Mouse (Mus musculus): ENCODE results near the gene Slco6d1. TPM values are rescaled to one million over a fixed set of nuclear protein-coding genes. Genes with fewer than 3 reads are reported as not detected.
A peak's percentile ranks its signal among the peaks of the same experiment; 100 is the strongest.
"Not testable (repeated sequence)": the region's sequence is repeated elsewhere in the genome, so short reads cannot be mapped to it uniquely, and the experiment has no call there.

Slco6d1 gene
- not detected in 2 replicates for polyA plus RNA-seq (2015; fragmentation: Nextera tagmentation; extraction: Ambion mirVana)

GRCm38 (mm10) chr1:98420824-98421223 lies at the start of gene Slco6d1:
TSS of gene Slco6d1 (plus strand) at chr1:98421124.
- no peak for ATAC-seq

DNA sequence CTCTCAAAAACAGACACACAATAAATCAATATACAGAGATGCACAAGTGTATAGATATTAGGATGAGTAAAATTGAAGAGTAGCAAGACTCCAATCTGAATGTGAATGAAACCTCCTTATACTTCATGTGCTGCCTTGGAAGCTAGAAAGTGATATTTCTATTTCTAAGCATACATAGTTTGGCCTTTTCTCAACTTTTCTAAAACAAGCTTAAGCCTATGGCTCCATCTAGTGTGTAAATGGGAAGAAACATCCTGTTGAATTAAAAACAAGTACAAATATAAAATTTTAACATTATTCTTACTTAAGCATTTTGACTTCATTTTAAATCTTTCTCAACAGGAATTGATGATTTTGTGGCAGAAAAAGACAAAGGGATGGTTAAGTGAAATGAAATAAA lies 28.9 kb upstream of the Slco6d1 start:
- Histone ChIP-seq H3K4me2 (replicated peaks; ENCODE audit: low read depth) (no peak overlapping the region), H3K9me3 (ENCODE audit: control insufficient read depth) (no peaks in the 10 kb centered on the region), H3K27me3 (replicated peaks; ENCODE audit: control insufficient read depth, insufficient read depth, low read length) (no peaks in the 10 kb centered on the region), H3K27ac (ENCODE audit: low read depth, low read length) (no peak overlapping the region), H3K36me3 (ENCODE audit: control insufficient read depth, insufficient read depth) (no peaks in the 10 kb centered on the region), H3K4me3 (ENCODE audit: low read depth, low read length) (no peak overlapping the region), H3K9ac (ENCODE audit: low read depth, low read length) (no peak overlapping the region), H3K4me1 (replicated peaks; ENCODE audit: control insufficient read depth, insufficient read depth, low read length) (no peaks in the 10 kb centered on the region)
- TF ChIP-seq CTCF (IDR thresholded peaks at IDR 0.05; ENCODE audit: low read depth), result peak; percentile 49
- ATAC-seq, result no peak

More at GRCm38 (mm10) chr1:98420824-98421223, at the start of gene Slco6d1:
- no peak within 1 kb of the TSS for H3K4me2 ChIP-seq (replicated peaks; ENCODE audit: low read depth)
- TF ChIP-seq CTCF (IDR thresholded peaks at IDR 0.05; ENCODE audit: low read depth), result no peak
- no peaks in the 10 kb centered on the region for H3K36me3 ChIP-seq (ENCODE audit: control insufficient read depth, insufficient read depth)
- H3K9me3 ChIP-seq (ENCODE audit: control insufficient read depth), result no peaks in the 10 kb centered on the region
- no peaks in the 10 kb centered on the region for H3K4me1 ChIP-seq (replicated peaks; ENCODE audit: control insufficient read depth, insufficient read depth, low read length)
- 84% methylated on average over 10 of the region's 10 CpGs for WGBS
- H3K4me3 ChIP-seq (ENCODE audit: low read depth, low read length), result no peak within 1 kb of the TSS
- no peak within 1 kb of the TSS for H3K9ac ChIP-seq (ENCODE audit: low read depth, low read length)
- H3K27ac ChIP-seq (ENCODE audit: low read depth, low read length), result no peak within 1 kb of the TSS
- H3K27me3 ChIP-seq (replicated peaks; ENCODE audit: control insufficient read depth, insufficient read depth, low read length), result no peaks in the 10 kb centered on the region

GRCm38 (mm10) chr1:98447929-98448328 lies 27.0 kb downstream of the Slco6d1 start:
- 78% methylated on average over 4 of the region's 4 CpGs for WGBS
- ATAC-seq, result no peak

DNA sequence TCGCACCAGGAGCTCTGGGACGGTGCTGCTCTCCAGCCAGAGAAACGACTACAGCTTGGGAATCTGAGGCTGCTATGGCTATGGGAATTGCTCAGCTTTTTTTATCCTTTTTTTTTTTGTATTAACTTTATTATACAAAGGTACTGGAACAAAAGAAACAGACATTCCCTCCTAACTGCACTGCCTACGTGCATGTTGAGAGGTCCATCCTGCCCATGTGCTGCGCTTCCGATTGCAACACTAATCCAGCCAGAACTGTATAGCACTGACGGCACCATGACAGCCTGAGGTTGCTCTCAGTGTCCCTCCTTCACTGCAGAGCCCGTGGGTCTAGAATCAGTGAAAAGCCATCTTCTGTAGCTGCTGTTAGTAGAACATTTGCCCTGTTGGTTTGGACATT lies 38.3 kb downstream of the Slco6d1 start:
- not testable (repeated sequence) for H3K4me2 ChIP-seq (replicated peaks; ENCODE audit: low read depth); H3K9me3 ChIP-seq (ENCODE audit: control insufficient read depth); H3K27me3 ChIP-seq (replicated peaks; ENCODE audit: control insufficient read depth, insufficient read depth, low read length); ATAC-seq; H3K4me3 ChIP-seq (ENCODE audit: low read depth, low read length); H3K27ac ChIP-seq (ENCODE audit: low read depth, low read length); H3K36me3 ChIP-seq (ENCODE audit: control insufficient read depth, insufficient read depth); H3K9ac ChIP-seq (ENCODE audit: low read depth, low read length); H3K4me1 ChIP-seq (replicated peaks; ENCODE audit: control insufficient read depth, insufficient read depth, low read length)
- WGBS, result 84% methylated on average over 8 of the region's 8 CpGs

More at GRCm38 (mm10) chr1:98447929-98448328, 27.0 kb downstream of the Slco6d1 start:
- no peak for TF ChIP-seq CTCF (IDR thresholded peaks at IDR 0.05; ENCODE audit: low read depth)
- no peaks in the 10 kb centered on the region for H3K27me3 ChIP-seq (replicated peaks; ENCODE audit: control insufficient read depth, insufficient read depth, low read length)
- no peak overlapping the region for H3K4me2 ChIP-seq (replicated peaks; ENCODE audit: low read depth)
- no peak overlapping the region for H3K4me3 ChIP-seq (ENCODE audit: low read depth, low read length)
- H3K9me3 ChIP-seq (ENCODE audit: control insufficient read depth), result no peaks in the 10 kb centered on the region
- no peak overlapping the region for H3K9ac ChIP-seq (ENCODE audit: low read depth, low read length)
- H3K4me1 ChIP-seq (replicated peaks; ENCODE audit: control insufficient read depth, insufficient read depth, low read length), result no peaks in the 10 kb centered on the region
- no peak overlapping the region for H3K27ac ChIP-seq (ENCODE audit: low read depth, low read length)
- H3K36me3 ChIP-seq (ENCODE audit: control insufficient read depth, insufficient read depth), result no peaks in the 10 kb centered on the region

- not testable (repeated sequence) for H3K9me3 ChIP-seq (ENCODE audit: control insufficient read depth); H3K36me3 ChIP-seq (ENCODE audit: control insufficient read depth, insufficient read depth); H3K4me3 ChIP-seq (ENCODE audit: low read depth, low read length); H3K4me1 ChIP-seq (replicated peaks; ENCODE audit: control insufficient read depth, insufficient read depth, low read length); H3K27me3 ChIP-seq (replicated peaks; ENCODE audit: control insufficient read depth, insufficient read depth, low read length); H3K4me2 ChIP-seq (replicated peaks; ENCODE audit: low read depth); H3K9ac ChIP-seq (ENCODE audit: low read depth, low read length); H3K27ac ChIP-seq (ENCODE audit: low read depth, low read length); ATAC-seq
- WGBS, result 85% methylated on average over 1 of the region's 1 CpGs
Measured at GRCm38 (mm10) chr1:98476381-98476780, 55.5 kb downstream of the Slco6d1 start.

DNA sequence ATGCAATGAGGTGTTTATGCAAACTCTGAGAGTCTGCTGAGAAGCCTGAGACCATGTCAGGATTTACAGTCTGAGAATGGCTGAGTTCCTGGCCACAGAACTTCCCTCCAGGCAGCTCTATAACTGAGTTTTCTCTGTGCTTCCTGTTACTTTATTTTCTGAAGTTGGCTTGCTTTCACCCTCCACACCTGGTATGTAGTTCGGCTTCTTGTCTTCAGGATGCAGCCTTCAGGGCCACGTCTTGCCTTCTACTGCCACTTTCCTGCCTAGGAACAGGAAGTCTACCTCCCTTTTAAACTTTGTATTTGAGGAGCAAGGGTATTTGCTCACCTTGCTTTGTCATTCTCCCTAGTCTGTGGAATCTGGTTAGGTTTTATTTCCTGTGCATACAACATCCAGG lies 58.3 kb downstream of the Slco6d1 start:
- no peak overlapping the region for H3K4me3 ChIP-seq (ENCODE audit: low read depth, low read length)
- no peak for TF ChIP-seq CTCF (IDR thresholded peaks at IDR 0.05; ENCODE audit: low read depth)
- H3K27me3 ChIP-seq (replicated peaks; ENCODE audit: control insufficient read depth, insufficient read depth, low read length), result no peaks in the 10 kb centered on the region
- H3K36me3 ChIP-seq (ENCODE audit: control insufficient read depth, insufficient read depth), result no peaks in the 10 kb centered on the region
- H3K9me3 ChIP-seq (ENCODE audit: control insufficient read depth), result no peaks in the 10 kb centered on the region
- WGBS, result 64% methylated on average over 2 of the region's 2 CpGs
- H3K9ac ChIP-seq (ENCODE audit: low read depth, low read length), result no peak overlapping the region
- H3K4me1 ChIP-seq (replicated peaks; ENCODE audit: control insufficient read depth, insufficient read depth, low read length), result no peaks in the 10 kb centered on the region
- ATAC-seq, result no peak
- H3K27ac ChIP-seq (ENCODE audit: low read depth, low read length), result no peak overlapping the region
- no peak overlapping the region for H3K4me2 ChIP-seq (replicated peaks; ENCODE audit: low read depth)

GRCm38 (mm10) chr1:98505982-98506381 lies 85.1 kb downstream of the Slco6d1 start:
- ATAC-seq, result no peak

More at GRCm38 (mm10) chr1:98505982-98506381, 85.1 kb downstream of the Slco6d1 start:
- Histone ChIP-seq H3K4me3 (ENCODE audit: low read depth, low read length) (no peak overlapping the region), H3K36me3 (ENCODE audit: control insufficient read depth, insufficient read depth) (no peaks in the 10 kb centered on the region), H3K27ac (ENCODE audit: low read depth, low read length) (no peak overlapping the region), H3K4me2 (replicated peaks; ENCODE audit: low read depth) (no peak overlapping the region), H3K9ac (ENCODE audit: low read depth, low read length) (no peak overlapping the region), H3K9me3 (ENCODE audit: control insufficient read depth) (no peaks in the 10 kb centered on the region), H3K27me3 (replicated peaks; ENCODE audit: control insufficient read depth, insufficient read depth, low read length) (no peaks in the 10 kb centered on the region), H3K4me1 (replicated peaks; ENCODE audit: control insufficient read depth, insufficient read depth, low read length) (no peaks in the 10 kb centered on the region)
- no peak for TF ChIP-seq CTCF (IDR thresholded peaks at IDR 0.05; ENCODE audit: low read depth)
- 82% methylated on average over 2 of the region's 2 CpGs for WGBS
